Mouse (Mus musculus) erythroblast, embryonic 14.5 days (primary cell): ENCODE data around the gene Ncs1. TPM values are rescaled to one million over a fixed set of nuclear protein-coding genes. Genes with fewer than 3 reads are reported as not detected.
A peak's percentile ranks its signal among the peaks of the same experiment; 100 is the strongest.

ENCODE experiments used
- H3K27me3 ChIP-seq: 2 replicates; pipeline ENCODE4 v1.6.1; 2012; ENCODE audit warnings: inconsistent platforms; ENCODE audit not compliant: control insufficient read depth
- H3K36me3 ChIP-seq: 2 replicates; pipeline ENCODE4 v1.6.1; 2012; ENCODE audit warnings: mild to moderate bottlenecking, inconsistent platforms; ENCODE audit not compliant: control insufficient read depth
- H3K4me1 ChIP-seq: 2 replicates; pipeline ENCODE4 v1.6.1; 2012; ENCODE audit warnings: inconsistent platforms; ENCODE audit not compliant: control insufficient read depth
- H3K4me3 ChIP-seq: replicated peaks from 2 replicates; pipeline ENCODE3; 2012; ENCODE audit warnings: moderate library complexity, mild to moderate bottlenecking, inconsistent platforms
- H3K9me3 ChIP-seq: 2 replicates; pipeline ENCODE4 v1.6.1; 2012; ENCODE audit warnings: low read length, inconsistent platforms, mixed read lengths; ENCODE audit not compliant: control insufficient read depth
- GATA1 ChIP-seq: IDR thresholded peaks from 2 replicates; pipeline ENCODE4 v1.6.1; 2012; ENCODE audit warnings: low read length, inconsistent platforms, mixed read lengths
- TAL1 ChIP-seq: IDR thresholded peaks from 3 replicates; pipeline ENCODE4 v1.6.1; 2012; ENCODE audit warnings: low read length, inconsistent platforms, mixed read lengths
- polyA plus RNA-seq: library from polyadenylated mRNA; stranded (reverse); fragments of >175 nt; gene quantifications from 2 replicates; pipeline ENCODE4 v1.2.3, GENCODE M21; 2012

Ncs1 gene
- polyA plus RNA-seq, 1 experiment: not detected

DNA sequence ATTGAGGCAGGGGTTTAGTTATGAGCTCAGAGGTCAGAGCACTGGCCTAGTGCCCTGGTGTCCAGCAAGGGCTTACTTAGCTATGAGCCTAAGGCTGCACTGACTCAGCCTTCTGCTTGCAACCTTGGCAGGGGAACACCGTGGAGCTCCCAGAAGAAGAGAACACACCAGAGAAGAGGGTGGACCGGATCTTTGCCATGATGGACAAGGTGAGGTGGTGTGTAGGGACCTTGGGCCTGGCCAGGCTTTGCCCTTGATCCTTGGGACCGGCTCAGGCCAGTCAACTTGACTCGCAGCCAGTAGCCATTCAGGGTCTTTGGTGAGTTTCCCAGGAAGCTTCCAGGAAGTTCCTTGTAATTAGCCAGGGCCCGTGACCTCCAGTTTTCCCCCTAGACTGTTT is 38.9 kb downstream of the Ncs1 start:
- no peaks in the 10 kb centered on the region for H3K27me3 ChIP-seq
- H3K9me3 ChIP-seq: no peaks in the 10 kb centered on the region
- no peak overlapping the region for H3K4me3 ChIP-seq
- no peaks in the 10 kb centered on the region for H3K4me1 ChIP-seq
- TF ChIP-seq TAL1 (no peak), GATA1 (no peak)
- no peaks in the 10 kb centered on the region for H3K36me3 ChIP-seq

DNA sequence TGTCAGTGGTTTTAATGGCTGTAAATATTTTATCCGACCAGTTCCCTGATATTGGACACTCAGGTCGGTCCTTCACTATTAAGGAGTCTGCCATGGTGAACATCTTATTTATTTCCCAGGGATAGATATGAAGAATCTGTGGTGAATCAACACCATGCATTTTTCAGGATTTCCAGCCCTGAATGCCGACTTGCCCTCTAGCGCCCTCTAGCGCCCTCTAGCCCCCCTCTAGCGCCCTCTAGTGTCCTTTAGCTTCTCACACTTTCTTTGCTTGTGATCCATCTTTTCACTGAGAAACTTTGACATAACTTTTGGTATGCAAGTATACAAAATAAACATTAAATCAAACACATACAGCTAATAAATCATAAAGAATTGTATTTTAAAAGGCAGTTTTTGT is 45.8 kb downstream of the Ncs1 start:
- no peaks in the 10 kb centered on the region for H3K36me3 ChIP-seq
- no peaks in the 10 kb centered on the region for H3K9me3 ChIP-seq
- TF ChIP-seq TAL1 (no peak), GATA1 (no peak)
- H3K4me3 ChIP-seq: no peak overlapping the region
- no peaks in the 10 kb centered on the region for H3K4me1 ChIP-seq
- H3K27me3 ChIP-seq: no peaks in the 10 kb centered on the region

DNA sequence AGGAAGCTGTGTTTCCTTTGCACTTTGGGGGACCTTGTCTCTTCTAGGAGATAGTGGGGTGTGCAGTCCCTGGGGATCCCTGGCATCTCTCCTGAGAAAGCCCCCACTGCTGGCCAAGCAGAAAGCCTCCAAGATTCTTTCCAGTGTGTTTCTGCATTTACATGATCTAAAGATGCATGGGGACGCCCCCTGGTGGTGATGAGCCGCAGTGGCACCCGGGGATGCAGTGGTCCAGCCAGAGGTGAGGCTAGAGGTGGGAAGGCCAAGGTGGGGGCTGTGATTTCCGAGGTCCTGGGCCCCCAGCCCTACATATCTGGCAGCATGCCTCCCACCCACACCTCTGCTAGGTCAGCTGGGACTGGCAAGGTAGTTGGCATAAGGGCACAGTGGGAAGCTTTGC is 49.4 kb downstream of the Ncs1 start:
- TF ChIP-seq GATA1 (no peak), TAL1 (no peak)
- peaks cover 6% of the 10 kb centered on the region for H3K4me1 ChIP-seq
- no peaks in the 10 kb centered on the region for H3K36me3 ChIP-seq
- H3K9me3 ChIP-seq: no peaks in the 10 kb centered on the region
- no peaks in the 10 kb centered on the region for H3K27me3 ChIP-seq
- no peak overlapping the region for H3K4me3 ChIP-seq

DNA sequence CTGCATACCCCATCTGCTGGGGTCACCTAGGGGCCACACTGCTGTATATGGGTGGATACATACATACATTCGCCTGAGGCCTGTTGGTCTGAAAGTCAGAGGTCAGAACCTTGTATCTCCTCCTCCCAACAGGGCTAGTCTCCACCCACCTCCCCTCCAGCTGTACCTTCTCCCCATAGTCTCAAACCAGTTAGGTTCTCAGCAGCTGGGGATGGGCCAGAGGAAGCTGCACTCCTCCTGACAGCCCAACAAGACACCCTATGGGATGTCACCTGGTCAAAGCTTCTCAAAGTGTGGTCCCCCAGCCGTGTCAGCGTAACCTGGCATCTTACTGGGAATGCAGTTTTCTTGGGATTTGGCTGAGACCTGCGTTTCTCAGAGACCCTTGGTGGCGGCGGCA is 50.8 kb downstream of the Ncs1 start:
- no peak overlapping the region for H3K4me3 ChIP-seq
- TF ChIP-seq GATA1 (no peak), TAL1 (no peak)
- no peaks in the 10 kb centered on the region for H3K36me3 ChIP-seq
- H3K9me3 ChIP-seq: no peaks in the 10 kb centered on the region
- H3K27me3 ChIP-seq: no peaks in the 10 kb centered on the region
- peaks cover 6% of the 10 kb centered on the region for H3K4me1 ChIP-seq

DNA sequence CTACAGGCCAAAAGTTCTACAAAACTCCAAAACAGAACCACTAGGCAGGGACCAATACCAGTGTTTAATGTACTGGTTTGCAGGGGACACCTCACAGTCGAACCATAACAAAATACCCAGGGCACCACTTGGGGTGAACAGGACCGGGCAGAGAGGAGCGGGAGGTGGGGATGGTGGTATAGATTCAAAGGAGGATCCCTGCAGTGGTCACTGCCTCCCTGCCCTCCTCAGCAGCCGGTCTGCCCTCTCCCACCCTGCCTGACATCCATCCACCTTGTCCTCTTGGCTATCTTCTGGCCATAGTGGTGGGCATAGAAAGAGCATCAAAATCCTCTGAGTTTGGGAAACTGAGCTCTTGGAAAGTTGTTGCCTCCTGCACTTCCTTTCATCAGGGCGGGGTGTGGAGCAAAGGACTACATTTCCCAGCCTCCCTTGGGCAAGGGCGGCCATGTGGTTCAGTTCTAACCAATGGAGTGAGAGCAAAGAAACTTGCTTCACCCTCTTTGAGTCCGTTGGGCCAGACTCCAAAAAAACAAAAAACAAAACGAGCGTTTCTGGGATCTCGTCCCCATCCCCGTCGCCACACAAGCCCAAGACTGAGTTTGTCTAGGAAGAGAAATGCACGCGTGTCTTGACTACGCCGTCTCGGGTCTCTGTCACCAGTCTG is 52.1 kb downstream of the Ncs1 start:
- Histone ChIP-seq H3K36me3 (no peaks in the 10 kb centered on the region), H3K27me3 (no peaks in the 10 kb centered on the region), H3K4me1 (peaks cover 6% of the 10 kb centered on the region), H3K9me3 (no peaks in the 10 kb centered on the region), H3K4me3 (peak overlapping the region; percentile 57)
- TF ChIP-seq GATA1: no peak
- no peak for TF ChIP-seq TAL1

DNA sequence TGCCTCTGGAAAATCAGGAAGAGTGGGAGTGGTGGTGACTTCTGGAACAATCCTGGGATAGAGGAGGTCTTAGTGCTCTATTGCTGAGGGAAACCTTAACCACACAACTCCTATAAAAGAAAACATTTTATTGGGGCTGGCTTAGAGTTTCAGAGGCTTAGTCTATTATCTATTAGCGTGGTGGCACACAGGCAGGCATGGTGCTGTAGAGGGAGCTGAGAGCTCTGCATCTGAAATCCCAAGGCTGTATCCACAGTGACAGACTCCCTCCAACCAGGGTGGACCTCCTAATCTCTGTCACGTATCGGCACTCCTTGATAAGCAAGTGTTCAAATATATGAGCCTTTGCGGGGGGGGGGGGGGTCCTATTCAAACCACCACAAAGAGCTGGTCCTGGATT is 53.2 kb downstream of the Ncs1 start:
- peaks cover 6% of the 10 kb centered on the region for H3K4me1 ChIP-seq
- TF ChIP-seq GATA1 (no peak), TAL1 (no peak)
- no peaks in the 10 kb centered on the region for H3K36me3 ChIP-seq
- no peaks in the 10 kb centered on the region for H3K27me3 ChIP-seq
- no peak overlapping the region for H3K4me3 ChIP-seq
- H3K9me3 ChIP-seq: no peaks in the 10 kb centered on the region

DNA sequence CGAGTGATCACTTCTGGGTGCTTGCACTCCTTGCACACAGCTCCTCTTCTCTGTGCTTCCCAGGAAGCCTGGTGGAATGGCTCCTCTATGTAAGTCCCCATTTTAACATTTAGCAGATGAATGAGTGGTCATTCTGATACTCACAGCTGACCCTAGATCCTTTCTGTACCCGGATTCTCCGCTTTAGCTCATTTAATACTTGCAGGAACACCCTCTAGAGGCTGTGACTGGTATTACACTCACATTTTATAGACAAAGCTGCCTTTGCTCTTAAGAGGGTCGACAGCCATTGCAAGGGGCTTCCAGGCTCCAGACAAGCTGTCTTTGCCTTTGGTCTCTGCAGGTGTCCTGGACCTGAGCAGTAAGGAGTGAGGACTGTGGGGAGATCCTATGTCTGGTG is 53.6 kb downstream of the Ncs1 start:
- H3K27me3 ChIP-seq: no peaks in the 10 kb centered on the region
- no peaks in the 10 kb centered on the region for H3K9me3 ChIP-seq
- no peak overlapping the region for H3K4me3 ChIP-seq
- H3K36me3 ChIP-seq: no peaks in the 10 kb centered on the region
- peaks cover 6% of the 10 kb centered on the region for H3K4me1 ChIP-seq
- TF ChIP-seq TAL1 (no peak), GATA1 (no peak)

DNA sequence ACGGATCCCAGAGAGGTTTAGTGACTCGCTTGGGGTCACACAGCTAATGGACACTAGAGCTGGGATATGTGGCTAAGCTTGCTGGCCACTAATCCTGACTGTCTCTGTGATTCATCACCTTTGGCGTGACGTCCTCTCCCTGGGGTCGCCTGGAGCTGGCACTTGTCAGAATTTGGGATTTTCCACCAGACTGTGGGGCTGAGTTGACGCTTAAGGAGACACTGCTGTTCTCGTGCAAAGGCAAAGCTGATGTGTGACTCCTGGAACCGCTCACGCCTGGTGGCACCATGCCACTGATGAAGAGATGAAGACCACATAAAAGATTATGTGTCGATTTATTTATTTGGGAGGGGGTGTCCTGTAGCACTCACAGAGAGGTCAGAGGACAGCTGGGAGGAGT is 54.4 kb downstream of the Ncs1 start:
- TF ChIP-seq GATA1: no peak
- TF ChIP-seq TAL1: no peak
- H3K36me3 ChIP-seq: no peaks in the 10 kb centered on the region

DNA sequence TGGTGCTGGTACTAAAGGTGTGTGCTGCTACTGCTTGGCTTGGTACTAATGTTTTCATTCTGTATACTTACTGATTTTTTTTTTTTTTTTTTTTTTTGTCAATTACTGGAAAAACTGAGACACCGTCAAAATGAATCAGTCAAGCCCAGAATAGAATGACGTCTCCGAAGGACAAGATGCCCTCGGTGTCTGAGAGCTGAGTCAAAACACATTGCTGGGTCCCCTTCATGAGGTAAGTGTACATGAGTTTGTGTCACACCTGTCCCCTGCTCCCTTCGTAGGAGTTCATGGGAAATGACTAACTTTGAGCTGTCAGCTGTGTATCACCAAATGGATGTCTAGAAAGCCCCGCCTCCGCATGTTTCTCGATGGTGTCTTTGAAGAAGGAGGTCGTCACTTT is 57.6 kb downstream of the Ncs1 start:
- H3K27me3 ChIP-seq: no peaks in the 10 kb centered on the region; the same call in 1 of the 2 replicates
- peaks cover 4% of the 10 kb centered on the region for H3K4me1 ChIP-seq
- no peaks in the 10 kb centered on the region; the same call in 1 of the 2 replicates for H3K9me3 ChIP-seq
- no peak for TF ChIP-seq GATA1
- no peak for TF ChIP-seq TAL1
- H3K36me3 ChIP-seq: no peaks in the 10 kb centered on the region
- no peak overlapping the region for H3K4me3 ChIP-seq

More for the DNA sequence above, 54.4 kb downstream of the Ncs1 start:
- Histone ChIP-seq H3K4me1 (peaks cover 6% of the 10 kb centered on the region), H3K4me3 (no peak overlapping the region), H3K9me3 (no peaks in the 10 kb centered on the region), H3K27me3 (no peaks in the 10 kb centered on the region)

DNA sequence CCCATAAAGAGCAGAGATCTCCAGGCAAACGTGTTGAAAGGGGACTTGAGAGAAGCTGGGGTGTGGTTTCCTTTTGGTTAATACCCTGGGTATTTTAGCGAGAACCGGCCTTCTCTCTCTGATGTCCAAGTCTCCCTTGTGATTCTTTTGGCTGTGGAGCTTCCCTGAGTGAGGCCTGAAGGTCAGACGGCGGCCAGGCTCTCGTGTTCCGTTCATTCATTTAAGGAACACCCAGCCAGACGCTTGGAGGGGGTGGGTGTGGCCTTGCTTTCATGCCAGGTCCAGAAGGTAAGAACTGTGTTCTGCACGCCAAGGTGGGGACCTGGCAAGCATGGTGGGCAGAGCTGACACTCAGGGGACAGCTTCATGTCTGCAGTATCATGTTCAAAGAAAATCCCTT is 58.6 kb downstream of the Ncs1 start:
- Histone ChIP-seq H3K27me3 (no peaks in the 10 kb centered on the region; the same call in 1 of the 2 replicates), H3K36me3 (no peaks in the 10 kb centered on the region), H3K9me3 (no peaks in the 10 kb centered on the region; the same call in 1 of the 2 replicates), H3K4me1 (no peaks in the 10 kb centered on the region), H3K4me3 (no peak overlapping the region)
- no peak for TF ChIP-seq GATA1
- no peak for TF ChIP-seq TAL1
